Mouse (Mus musculus) heart, postnatal 36 days (tissue): ENCODE measurements at regions not wholly inside any gene's neighbourhood (a gene's known extent, or its start where the extent isn't known, plus 50 kb on each side); places are given as distances from the start of the nearest gene placed in this dataset.

ENCODE experiments used
- DNase-seq, 2 experiments: peaks; one replicate each; pipeline ENCODE4 v3.0.0; 2021 to 2022
- intact Hi-C: fragments of 180-260 bp; cut with DNase I; formaldehyde crosslinking; loops from one replicate; pipeline ENCODE4 v1.15.1; 2025

DNA sequence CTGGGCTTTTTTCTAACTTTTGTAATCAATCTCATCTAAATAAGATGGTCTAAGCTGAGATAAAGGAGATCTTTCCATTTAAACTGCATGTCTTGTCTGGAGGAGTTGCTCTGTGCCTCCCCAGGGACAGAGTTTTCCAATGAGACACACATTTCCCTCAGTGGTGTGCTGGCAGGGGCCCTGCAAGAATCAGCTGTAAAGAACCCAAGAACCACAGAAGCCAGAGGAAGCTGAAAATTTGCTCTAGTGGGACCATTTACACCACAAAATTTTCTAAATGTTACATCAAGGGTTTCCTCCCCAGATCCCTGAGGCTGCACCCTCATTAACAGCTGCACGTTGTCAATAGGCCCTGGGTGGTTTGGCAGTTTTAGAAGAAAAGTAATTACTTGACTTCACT, 301.0 kb upstream of the Ttc14 start:
- intact Hi-C loops = no loop called here
- no peak for DNase-seq

DNA sequence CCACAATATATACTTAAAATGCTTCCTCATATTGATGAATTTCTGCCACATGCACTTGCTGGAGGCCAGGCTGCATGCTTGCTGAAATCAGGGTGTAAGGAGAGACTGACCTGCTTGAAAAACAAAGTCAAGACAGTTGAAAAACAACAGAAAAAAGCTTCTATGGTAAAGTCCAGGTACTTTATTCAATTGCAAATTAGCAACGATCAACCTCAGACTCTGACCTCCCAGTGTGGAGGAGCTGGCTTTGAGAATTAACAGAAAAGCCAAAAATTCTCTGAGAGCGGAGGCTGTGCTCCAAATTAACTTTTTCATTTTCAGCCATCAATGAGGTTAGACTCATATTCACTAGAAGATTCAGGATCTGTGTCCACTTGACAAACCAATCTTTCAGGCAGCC, 291.4 kb upstream of the Ttc14 start:
- intact Hi-C loops = no loop called here
- DNase-seq = no peak

DNA sequence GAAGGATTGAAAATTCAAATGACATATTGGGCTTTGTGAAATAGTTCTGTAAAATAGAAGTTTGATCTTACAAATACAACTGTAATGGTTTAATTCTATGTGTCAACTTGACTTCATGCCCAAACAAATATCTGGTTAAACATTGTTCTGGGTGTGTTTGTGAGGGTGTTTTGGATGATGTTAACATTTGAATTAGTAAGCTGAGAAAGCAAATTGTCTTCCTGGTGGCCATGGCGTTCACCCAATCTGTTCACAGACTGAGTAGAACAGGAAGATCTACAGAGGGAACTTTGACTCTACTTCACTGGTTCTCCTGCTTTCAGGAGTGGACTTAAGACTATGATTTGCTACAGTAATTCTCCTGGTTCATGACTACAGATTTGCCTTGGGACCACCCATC, 255.5 kb upstream of the Ttc14 start:
- intact Hi-C loops = no loop called here
- no peak for DNase-seq

DNA sequence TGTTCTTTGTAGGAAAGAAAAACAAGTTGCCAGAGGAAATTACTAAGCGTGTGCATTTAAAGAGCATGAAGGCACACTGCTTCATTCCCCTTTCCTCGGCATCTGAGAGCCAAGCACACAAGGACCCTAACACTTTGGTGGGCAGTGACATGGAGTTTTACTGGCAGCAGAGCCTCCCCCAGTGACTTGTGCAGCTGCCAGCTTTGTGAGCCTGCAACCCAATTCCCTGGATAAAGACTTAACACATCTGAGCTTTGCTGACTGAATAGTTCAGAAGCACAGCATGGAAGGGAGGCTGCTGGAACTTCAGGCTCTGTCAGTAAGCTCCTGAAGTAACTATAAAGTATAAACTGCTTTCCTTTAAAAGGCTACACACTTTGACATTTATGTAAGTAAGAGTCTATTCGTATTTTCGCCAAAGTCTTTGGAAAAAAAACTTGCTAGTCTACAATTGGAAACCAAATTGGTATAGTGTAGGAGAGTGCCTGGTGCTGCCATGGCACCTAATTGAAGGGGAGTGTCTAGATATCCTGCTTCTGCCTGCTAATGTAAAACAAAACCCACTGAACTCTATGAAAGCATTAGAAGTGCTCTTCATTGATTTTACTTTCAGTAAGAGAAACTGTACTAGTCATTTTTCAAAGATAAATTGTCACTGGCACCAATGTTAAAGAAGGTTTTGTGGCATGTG, 236.8 kb upstream of the Ttc14 start:
- intact Hi-C loops = no loop called here
- DNase-seq = no peak

DNA sequence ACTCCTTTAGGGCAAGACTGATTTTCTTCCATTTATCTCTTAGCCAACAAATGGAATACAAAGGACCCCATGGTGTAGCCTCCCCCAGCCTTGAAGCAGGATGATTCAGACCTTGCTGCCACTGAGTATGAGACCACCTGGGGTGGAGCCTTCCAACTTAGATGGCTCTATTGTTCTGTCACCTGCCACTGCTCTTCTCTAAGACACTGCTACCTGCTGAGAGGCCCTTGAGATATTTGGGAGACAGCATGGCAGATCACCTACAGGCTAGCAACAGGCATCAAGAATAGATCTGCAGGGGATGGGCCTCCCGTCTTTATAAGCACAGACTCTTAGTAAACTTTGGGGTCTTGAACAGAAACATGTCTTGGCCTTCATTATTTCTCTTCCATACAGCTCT, 219.0 kb upstream of the Ttc14 start:
- no peak for DNase-seq
- intact Hi-C loops = no loop called here

DNA sequence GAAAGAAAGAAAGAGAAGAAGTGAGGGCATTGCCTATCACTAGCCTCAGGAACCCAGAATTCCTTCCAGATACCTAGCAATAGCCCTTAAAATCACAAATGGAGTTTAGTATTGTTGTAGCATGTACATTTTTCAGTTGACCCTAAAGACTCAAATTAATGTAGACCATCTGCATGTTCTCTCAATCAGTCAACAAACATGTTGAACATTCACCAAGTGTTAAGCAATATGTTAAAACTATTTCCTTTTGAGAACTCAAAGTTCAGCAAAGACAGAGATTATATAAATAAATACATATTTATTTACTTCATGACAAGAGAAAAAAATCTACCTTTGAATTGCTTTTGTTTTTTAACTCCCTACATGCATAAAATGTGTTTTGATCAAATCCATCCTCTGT, 185.4 kb upstream of the Ttc14 start:
- DNase-seq = no peak
- intact Hi-C loops = no loop called here

DNA sequence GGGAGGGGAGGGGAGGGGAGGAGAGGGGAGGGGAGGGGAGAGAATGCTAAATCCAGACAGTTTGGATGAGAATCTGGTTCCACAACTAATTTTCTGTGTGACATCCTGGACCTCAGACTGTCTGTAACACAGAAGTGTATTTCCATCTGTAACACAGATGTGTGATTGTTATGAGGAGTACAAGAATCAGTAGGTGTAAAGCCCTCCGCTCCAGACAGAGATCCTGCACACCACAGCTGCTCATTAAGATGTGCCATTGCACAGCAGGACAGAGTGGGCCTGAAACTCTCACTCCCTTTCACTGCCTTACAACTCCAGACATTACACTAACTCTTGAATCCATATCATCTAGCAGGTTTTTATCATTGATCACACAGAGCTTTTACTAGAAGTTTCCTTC, 182.8 kb upstream of the Ttc14 start:
- DNase-seq = no peak
- intact Hi-C loops = no loop called here

DNA sequence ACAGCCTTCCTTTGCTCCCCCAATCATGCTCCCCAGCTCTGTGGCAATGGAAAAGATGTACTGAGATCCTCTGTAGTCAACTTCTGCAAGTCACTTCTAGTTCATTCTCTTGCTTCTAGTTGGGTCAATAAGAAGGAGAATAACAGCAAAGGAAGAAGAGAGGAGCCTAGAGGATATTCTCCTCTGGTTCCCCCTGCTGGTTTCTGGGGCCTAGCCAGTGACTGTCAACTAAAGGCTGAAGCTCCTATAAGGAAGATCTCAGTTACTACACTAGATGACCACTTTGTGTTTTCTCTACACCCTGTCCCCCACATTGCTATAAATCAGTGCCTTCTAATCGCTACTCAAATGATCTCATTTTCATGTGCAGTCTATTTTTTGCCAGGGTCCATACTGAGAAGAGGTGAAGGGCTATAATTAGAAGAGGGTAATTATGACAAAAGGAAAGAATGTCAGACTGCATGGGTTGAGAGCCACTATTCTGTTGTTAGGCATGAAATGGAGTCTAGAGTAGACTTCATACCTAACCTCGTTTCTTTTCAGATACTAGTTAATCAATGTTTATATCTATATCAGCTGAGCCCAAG, 166.6 kb upstream of the Ttc14 start:
- intact Hi-C loops = loop anchor here (10.0 kb wide), 1 partner anchor 328 kb away; no protein-coding TSS in a partner anchor
- peak in 1 of 2 experiments; percentile 10 for DNase-seq

DNA sequence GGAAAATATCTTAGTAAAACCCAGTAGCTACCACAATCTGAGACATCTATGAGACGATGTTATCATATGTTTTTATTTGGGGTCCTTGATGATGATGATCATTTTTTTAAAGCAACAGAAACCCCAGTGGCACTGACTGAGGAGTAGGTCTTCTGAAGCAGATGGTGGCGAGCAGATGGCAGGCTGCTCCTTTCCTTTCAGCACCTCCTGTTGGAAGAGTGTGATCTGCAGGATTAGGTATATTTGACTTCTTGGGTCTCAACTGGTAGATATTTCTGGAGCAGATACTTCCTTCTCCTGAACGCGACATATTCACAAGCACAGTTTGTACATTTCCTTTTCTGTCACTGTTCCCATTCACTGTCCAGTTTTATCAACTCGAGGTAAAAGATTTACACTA, 141.0 kb upstream of the Ttc14 start:
- intact Hi-C loops = no loop called here
- no peak for DNase-seq
